Mouse (Mus musculus): ENCODE measurements around the gene Pitpna. TPM values are rescaled to one million over a fixed set of nuclear protein-coding genes. Genes with fewer than 3 reads are reported as not detected.

Pitpna gene
- polyA plus RNA-seq, 1 experiment from 2014 or later = 71.1 TPM

DNA sequence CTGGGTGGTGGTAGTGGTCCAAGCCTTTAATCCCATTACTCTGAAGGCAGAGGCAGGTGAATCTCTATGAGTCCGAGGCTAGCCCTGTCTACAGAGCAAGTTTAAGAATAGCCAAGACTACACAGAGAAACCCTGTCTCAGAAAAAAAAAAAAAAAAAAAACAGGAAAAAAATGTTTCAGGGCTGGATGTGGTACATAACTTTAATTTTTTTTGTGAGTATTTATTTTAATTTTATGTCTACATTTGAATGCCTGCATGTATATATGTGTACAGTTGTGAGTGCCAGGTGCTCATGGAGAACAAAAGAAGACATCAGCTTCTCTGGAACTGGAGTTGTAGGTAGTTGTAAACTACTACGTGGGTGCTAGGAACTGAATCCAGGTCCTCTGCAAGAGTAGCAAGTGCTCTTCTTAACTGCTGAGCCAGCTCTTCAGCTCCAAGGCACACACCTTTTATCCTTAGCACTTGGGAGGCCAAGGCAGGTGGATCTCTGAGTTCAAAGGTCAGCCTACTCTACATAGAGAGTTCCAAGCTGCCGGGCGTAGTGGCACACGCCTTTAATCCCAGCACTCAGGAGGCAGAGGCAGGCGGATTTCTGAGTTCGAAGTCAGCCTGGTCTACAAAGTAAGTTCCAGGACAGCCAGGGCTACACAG is 6.3 kb upstream of the Pitpna start:
- Histone ChIP-seq H3K27ac (ENCODE audit: low read length) (no peak overlapping the region), H3K27me3 (replicated peaks; ENCODE audit: insufficient read depth, low read length) (no peaks in the 10 kb centered on the region), H3K9me3 (ENCODE audit: low read length) (no peaks in the 10 kb centered on the region), H3K4me2 (replicated peaks; ENCODE audit: low read depth, low read length) (no peak overlapping the region), H3K4me3 (ENCODE audit: low read depth, low read length) (no peak overlapping the region), H3K9ac (replicated peaks; ENCODE audit: low read depth) (no peak overlapping the region), H3K36me3 (ENCODE audit: insufficient read depth, low read length) (no peaks in the 10 kb centered on the region), H3K4me1 (ENCODE audit: insufficient read depth, low read depth, low read length) (no peaks in the 10 kb centered on the region)
- TF ChIP-seq CTCF (IDR thresholded peaks at IDR 0.05) (no peak), EP300 (IDR thresholded peaks at IDR 0.05) (no peak)
- 94% methylated on average over 7 of the region's 7 CpGs for WGBS
- DNase-seq (ENCODE audit: low spot score) (no peak), ATAC-seq (no peak)

DNA sequence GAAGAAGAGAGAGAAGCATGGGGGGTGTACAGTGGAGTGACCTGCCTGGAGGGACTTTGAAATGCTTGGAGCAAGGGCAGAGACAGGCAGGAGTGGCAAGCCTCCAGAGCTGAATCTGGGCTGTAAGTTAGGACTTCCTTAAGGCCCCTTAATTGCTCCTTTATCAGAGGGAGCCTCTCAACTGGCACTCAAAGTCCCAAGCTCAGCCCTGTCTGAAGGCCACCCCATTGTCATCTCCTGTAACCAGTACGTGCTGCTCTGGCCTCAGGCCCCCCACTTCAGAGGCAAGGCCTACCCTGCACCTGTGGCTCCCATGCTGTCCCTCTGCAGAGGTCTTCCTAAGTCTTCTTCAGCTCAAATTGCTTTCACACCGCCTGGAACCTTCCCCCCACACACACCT is 4.4 kb upstream of the Pitpna start:
- ATAC-seq = no peak
- Histone ChIP-seq H3K4me3 (ENCODE audit: low read depth, low read length) (no peak overlapping the region), H3K4me2 (replicated peaks; ENCODE audit: low read depth, low read length) (no peak overlapping the region), H3K9ac (replicated peaks; ENCODE audit: low read depth) (no peak overlapping the region), H3K4me1 (ENCODE audit: insufficient read depth, low read depth, low read length) (no peaks in the 10 kb centered on the region), H3K9me3 (ENCODE audit: low read length) (no peaks in the 10 kb centered on the region), H3K27ac (ENCODE audit: low read length) (no peak overlapping the region), H3K36me3 (ENCODE audit: insufficient read depth, low read length) (no peaks in the 10 kb centered on the region), H3K27me3 (replicated peaks; ENCODE audit: insufficient read depth, low read length) (no peaks in the 10 kb centered on the region)
- 51% methylated on average over 2 of the region's 2 CpGs for WGBS
- TF ChIP-seq CTCF (IDR thresholded peaks at IDR 0.05) (no peak), EP300 (IDR thresholded peaks at IDR 0.05) (no peak)
- DNase-seq (ENCODE audit: low spot score) = no peak

DNA sequence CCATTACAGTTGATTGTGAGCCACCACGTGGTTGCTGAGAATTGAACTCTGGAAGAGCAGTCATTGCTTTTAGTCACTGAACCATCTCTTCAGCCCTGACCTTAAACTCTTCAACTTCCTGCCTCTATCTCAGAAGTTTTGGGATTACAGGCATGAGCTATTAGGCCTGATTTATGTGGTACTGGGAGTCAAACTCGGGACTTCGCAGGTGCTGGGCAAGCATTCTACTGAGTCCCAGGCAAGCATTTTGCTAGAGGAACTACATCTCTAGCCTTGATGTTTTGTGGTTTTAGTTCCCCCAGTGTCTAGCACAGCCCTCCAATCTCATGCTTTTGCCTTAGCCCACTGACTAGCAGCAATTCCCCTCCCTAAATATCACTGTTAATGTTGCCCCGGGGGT is 2.8 kb upstream of the Pitpna start:
- Histone ChIP-seq H3K27ac (ENCODE audit: low read length) (no peak overlapping the region), H3K4me3 (ENCODE audit: low read depth, low read length) (no peak overlapping the region), H3K27me3 (replicated peaks; ENCODE audit: insufficient read depth, low read length) (no peaks in the 10 kb centered on the region), H3K4me1 (ENCODE audit: insufficient read depth, low read depth, low read length) (peaks cover 3% of the 10 kb centered on the region; the same call in 1 of the 2 replicates), H3K36me3 (ENCODE audit: insufficient read depth, low read length) (no peaks in the 10 kb centered on the region), H3K9me3 (ENCODE audit: low read length) (no peaks in the 10 kb centered on the region), H3K4me2 (replicated peaks; ENCODE audit: low read depth, low read length) (no peak overlapping the region), H3K9ac (replicated peaks; ENCODE audit: low read depth) (no peak overlapping the region)
- 61% methylated on average over 4 of the region's 4 CpGs for WGBS
- DNase-seq (ENCODE audit: low spot score) = no peak
- ATAC-seq = no peak
- TF ChIP-seq CTCF (IDR thresholded peaks at IDR 0.05) (no peak), EP300 (IDR thresholded peaks at IDR 0.05) (no peak)

DNA sequence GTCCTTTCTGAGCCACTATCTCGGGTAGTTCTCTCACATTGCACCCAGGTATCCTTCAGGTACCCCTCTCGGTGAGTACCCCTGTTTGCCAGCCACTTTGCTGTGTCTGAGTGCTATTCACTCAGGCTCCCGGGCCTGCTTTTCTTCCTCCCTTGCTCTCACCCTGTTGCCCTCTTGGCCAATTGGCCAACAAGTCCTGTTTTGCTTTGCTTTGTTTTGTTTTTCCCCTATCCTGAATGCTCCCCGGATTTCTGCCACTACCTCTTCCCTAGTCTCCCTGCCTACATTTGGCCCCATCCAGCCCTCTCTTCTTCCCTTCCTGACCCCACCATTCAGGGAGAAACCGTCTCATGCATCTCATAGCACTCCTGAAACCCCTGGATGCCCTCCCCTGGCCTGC is 1.9 kb upstream of the Pitpna start:
- Histone ChIP-seq H3K9ac (replicated peaks; ENCODE audit: low read depth) (no peak overlapping the region), H3K4me1 (ENCODE audit: insufficient read depth, low read depth, low read length) (peaks cover 3% of the 10 kb centered on the region; the same call in 1 of the 2 replicates), H3K4me2 (replicated peaks; ENCODE audit: low read depth, low read length) (no peak overlapping the region), H3K27me3 (replicated peaks; ENCODE audit: insufficient read depth, low read length) (no peaks in the 10 kb centered on the region), H3K4me3 (ENCODE audit: low read depth, low read length) (no peak overlapping the region), H3K36me3 (ENCODE audit: insufficient read depth, low read length) (no peaks in the 10 kb centered on the region), H3K9me3 (ENCODE audit: low read length) (no peaks in the 10 kb centered on the region), H3K27ac (ENCODE audit: low read length) (no peak overlapping the region)
- WGBS = 66% methylated on average over 5 of the region's 5 CpGs
- ATAC-seq (no peak), DNase-seq (ENCODE audit: low spot score) (no peak)
- TF ChIP-seq CTCF (IDR thresholded peaks at IDR 0.05) (no peak), EP300 (IDR thresholded peaks at IDR 0.05) (no peak)

DNA sequence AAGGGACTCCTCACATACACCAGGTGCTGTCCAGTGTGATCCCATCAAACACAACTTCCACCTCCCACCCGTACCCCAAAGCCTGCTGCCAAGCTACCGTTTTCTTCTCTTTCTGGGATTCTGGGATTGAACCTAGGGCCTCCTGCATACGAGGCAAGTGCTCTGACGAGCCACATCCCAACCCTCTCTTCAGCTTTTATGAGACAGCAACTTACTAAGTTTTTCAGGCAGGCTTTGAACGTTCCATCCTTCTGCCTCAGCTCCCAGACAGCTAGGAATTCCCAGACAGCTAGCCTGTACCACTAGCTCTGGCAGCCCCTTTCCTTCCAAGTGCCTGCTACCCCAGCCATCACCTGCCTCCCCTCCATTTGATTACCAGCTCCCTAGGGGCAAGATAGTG is 934 bp upstream of the Pitpna start:
- TF ChIP-seq CTCF (IDR thresholded peaks at IDR 0.05) (no peak), EP300 (IDR thresholded peaks at IDR 0.05) (no peak)
- ATAC-seq (no peak), DNase-seq (ENCODE audit: low spot score) (no peak)
- H3K36me3 ChIP-seq (ENCODE audit: insufficient read depth, low read length) = no peaks in the 10 kb centered on the region
- peaks cover 3% of the 10 kb centered on the region; the same call in 1 of the 2 replicates for H3K4me1 ChIP-seq (ENCODE audit: insufficient read depth, low read depth, low read length)
- H3K9me3 ChIP-seq (ENCODE audit: low read length) = no peaks in the 10 kb centered on the region
- no peak overlapping the region for H3K9ac ChIP-seq (replicated peaks; ENCODE audit: low read depth)
- no peak overlapping the region for H3K4me3 ChIP-seq (ENCODE audit: low read depth, low read length)
- no peaks in the 10 kb centered on the region for H3K27me3 ChIP-seq (replicated peaks; ENCODE audit: insufficient read depth, low read length)
- no peak overlapping the region for H3K4me2 ChIP-seq (replicated peaks; ENCODE audit: low read depth, low read length)
- H3K27ac ChIP-seq (ENCODE audit: low read length) = no peak overlapping the region
- 83% methylated on average over 5 of the region's 5 CpGs for WGBS

DNA sequence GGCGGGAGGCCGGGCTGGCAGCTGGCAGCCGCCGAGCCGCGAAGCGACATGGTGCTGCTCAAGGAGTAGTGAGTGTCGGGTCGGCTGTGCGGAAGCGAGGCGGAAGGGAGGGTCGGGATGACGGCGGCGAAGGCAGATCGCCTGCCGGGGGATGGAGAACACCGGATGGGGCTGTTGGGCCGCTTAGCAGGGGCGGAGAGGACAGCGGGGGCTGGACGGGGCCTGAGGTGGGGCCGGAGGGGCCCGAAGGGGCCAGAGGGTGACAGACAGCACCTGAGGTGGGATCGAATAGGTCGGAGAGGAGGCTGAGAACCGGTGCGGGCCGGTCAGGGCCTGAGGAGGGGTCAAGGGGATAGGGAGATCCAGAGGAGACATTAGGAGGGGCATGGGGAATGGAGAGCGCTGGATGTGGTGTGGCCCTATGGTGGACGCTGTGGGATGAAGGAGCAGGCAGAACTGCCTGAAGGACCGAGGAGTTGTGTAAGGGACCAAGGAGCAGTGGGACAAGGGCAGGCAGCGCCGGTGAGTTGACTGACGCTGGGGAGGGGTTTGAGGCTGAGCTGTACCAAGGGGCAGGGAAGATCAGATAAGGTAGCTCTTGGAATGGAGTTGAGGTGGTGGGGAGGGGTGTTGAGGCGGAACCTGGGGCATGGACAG is 516 bp downstream of the Pitpna start:
- Histone ChIP-seq H3K9ac (replicated peaks; ENCODE audit: low read depth) (peak overlapping the region; percentile 62), H3K4me3 (ENCODE audit: low read depth, low read length) (peak overlapping the region; percentile 76), H3K9me3 (ENCODE audit: low read length) (no peaks in the 10 kb centered on the region), H3K36me3 (ENCODE audit: insufficient read depth, low read length) (peaks cover 8% of the 10 kb centered on the region; the same call in 1 of the 2 replicates), H3K27me3 (replicated peaks; ENCODE audit: insufficient read depth, low read length) (no peaks in the 10 kb centered on the region), H3K4me2 (replicated peaks; ENCODE audit: low read depth, low read length) (peak overlapping the region; percentile 89), H3K4me1 (ENCODE audit: insufficient read depth, low read depth, low read length) (peaks cover 3% of the 10 kb centered on the region; the same call in 1 of the 2 replicates), H3K27ac (ENCODE audit: low read length) (peak overlapping the region; percentile 94)
- DNase-seq (ENCODE audit: low spot score) (peak; percentile 83), ATAC-seq (peak; percentile 87)
- whole genome bisulfite sequencing = 1% methylated on average over 27 of the region's 37 CpGs
- TF ChIP-seq EP300 (IDR thresholded peaks at IDR 0.05) (no peak), CTCF (IDR thresholded peaks at IDR 0.05) (no peak)
